Mouse (Mus musculus) ZHBTc4 (cell line): ENCODE measurements around the gene 1700028P14Rik.
A peak's percentile ranks its signal among the peaks of the same experiment; 100 is the strongest.
"Not testable (repeated sequence)": the region's sequence is repeated elsewhere in the genome, so short reads cannot be mapped to it uniquely, and the experiment has no call there.

Source experiments
- DNase-seq: peaks from one replicate; pipeline ENCODE4 v3.0.0-alpha.2; 2011; ENCODE audit warnings: low read depth, low spot score

Gene 1700028P14Rik

DNA sequence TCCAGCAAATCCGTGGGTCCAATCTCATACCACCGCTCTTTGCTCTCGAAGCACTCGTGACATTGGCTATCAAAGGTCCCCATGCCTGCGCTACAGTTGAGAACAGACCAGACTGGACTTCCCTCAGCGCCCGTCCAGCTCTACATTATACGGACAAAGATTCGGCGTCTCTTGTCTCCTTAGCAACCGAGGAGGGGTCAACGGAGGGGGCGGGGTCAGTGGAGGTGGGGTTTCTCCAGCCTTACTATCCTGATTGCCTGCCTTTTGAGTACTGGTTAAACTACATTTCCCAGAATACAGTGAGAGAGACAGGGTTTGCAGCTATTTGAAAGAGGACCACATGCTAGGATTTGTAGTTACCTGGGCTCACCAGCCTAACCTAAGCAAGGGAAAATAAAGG, at the start of gene 1700028P14Rik:
TSS of gene 1700028P14Rik (minus strand) at position 169 of the 400 bp plus-strand sequence.
- peak; percentile 84 for DNase-seq

DNA sequence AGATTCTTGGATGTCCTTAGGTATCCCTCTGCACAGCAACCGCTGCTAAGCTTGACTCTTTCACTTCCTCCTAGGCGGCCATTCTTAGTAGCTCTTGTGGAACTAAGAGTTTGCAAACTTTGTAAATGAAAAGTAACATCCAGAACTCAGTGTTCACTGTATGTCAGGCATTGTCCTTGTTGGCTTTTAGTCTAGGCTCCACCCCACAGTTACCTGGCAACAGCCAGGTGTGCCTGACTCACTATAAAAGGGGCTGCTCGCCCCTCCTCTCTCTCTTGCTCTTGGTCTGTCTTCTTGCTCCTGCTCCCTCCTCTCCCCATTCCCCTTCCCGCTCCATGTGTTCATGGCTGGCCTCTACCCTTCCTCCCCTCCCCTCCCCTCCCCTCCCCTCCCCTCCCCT, 46.5 kb upstream of the 1700028P14Rik start:
- DNase-seq = peak; percentile 60

DNA sequence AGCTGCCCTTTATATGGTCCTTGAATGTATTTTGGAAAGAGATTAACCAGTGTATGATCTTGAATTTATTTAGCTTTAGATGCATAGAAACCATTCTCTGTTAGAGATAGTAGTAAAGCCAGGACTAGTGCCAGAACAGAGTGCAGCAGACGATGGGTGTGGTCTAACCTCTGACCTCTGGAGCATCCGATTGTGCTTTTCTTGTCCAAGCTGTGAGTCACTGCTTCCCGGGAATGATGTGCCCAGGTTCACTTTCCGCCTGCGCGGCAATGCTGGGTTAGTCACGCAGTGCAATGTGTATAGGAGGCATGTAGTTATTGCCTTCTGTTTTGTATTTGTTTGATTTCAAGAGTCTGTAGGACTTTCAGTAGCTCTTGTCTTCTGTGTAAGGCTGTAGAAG, 45.8 kb upstream of the 1700028P14Rik start:
- peak; percentile 37 for DNase-seq

DNA sequence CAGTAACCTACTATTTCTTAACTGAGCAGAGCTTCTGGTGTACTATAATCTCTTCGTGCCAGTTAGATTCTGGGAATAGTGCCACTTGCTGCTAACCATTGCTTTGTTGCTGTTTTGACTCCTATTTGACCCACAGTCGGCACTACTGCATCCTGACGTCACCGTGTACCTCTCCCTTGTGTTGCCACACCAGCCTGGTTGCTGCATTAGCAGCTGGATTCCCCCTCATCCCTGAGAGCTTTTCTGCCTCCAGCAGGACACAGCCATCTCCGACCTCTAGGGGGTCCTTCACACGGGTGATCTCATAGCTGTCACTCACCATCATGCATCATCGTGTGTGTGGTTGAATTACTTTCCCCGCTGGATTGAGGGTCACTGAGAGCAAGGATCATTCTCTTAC, 45.2 kb upstream of the 1700028P14Rik start:
- peak; percentile 24 for DNase-seq

DNA sequence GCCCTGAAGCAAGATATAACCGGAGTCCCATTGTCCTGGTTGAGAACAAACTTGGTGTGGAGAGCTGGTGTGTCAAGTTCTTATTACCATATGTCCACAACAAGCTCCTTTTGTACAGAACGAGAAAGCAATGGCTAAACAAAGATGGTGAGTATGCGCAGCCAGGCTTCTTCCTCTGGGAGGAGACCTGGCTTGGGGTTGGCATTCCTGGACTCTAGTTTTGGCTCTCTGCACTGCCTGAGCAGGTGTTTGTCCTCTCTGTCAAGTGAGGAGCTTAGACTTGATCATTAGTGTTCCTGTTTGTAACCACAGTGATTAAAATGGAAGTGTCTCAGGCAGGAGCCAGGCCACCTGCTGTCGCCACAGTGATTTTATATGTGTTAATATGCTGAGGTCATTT, 41.7 kb upstream of the 1700028P14Rik start:
- no peak for DNase-seq

DNA sequence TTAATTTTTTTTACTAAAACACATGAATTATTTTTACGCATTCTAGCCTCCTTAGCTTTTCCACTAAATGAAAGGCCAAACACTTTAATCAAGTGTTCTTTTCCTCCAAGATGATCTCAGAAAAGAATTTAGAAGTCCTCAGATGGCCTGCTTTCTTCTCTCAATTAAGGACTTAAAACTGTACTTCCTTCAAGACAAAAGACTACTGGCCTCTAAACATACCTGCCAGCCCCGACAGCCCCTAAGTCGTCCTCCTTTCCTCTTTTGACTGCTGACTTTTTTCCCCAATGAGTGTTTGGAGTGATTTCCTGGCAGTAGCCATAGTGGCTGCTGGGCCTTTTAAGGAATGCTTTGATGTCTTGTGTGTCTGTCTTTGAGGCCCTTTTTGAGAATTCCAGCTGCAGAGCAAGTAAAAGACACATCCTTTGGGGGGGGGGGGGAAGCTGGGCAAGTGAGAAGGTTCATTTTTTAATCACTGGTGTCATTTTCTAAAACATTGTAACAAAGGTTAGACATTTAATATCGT, 35.9 kb upstream of the 1700028P14Rik start:
- peak; percentile 66 for DNase-seq

DNA sequence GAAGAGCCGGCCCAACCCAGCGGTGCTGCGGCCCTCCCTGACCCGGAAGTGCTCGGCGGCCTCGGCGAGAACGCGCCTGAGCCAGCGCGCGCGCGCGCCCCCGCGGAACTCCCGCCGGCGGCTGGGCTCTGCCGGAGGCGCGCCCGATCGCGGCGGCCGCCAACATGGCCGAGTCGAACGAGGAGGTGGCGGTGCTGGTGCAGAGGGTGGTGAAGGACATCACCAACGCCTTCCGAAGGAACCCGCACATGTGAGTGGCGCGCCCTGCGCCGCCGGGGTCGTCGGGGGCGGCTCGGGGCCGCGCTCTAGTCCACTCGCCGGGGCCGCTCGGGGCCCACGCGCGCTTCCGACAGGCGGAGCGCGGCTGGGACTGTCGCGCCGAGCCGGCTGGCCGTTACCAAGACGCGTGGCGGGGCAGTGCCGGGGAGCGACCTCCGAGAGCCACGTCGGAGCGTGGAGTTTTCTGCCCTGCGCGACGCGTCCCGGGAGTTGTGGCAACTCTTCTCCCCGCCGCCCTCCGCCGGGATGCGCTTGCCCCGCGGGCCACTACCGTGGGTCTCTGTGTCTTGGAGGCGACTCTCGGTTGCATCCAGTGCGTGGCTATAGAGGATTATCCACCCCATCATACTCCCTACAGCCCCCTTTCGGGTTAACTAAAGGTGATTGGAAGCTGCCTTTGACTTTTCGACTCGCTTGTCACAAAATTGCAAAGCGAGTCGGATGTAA, 34.8 kb upstream of the 1700028P14Rik start, which contains the start of gene Ptar1:
TSS of gene Ptar1 (plus strand) at position 134 of the 726 bp plus-strand sequence.
- peak; percentile 95 for DNase-seq

DNA sequence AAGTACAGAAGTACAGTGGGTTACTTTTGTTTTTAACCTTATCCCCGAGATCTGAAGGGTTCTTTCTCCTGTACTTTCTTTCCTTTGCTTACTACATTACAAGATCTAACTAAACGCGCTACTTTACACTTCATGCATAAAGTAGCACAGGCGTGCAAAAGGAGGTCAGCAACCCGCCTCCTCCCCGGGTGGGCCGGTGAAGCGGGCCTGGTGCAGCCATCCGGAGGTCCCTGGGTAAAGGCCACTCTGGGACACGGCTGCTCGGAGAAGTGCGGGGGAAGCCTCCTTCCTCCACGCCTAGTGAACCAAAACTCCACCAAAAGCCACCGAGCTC, 34.3 kb upstream of the 1700028P14Rik start:
- DNase-seq = no peak

DNA sequence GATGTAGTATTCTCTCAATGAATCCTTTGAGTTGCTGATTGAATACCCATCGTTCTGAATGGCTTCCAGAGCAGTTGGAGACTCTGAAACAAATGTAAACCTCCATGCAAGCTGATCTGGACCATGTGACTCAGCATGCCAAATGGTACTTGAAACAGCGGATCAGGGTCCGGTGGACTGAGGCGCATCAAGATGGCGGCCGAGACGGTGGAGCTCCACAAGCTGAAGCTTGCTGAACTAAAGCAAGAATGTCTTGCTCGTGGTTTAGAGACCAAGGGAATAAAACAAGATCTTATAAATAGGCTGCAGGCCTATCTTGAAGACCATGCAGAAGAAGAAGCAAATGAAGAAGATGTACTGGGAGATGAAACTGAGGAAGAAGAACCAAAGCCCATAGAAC, 23.0 kb upstream of the 1700028P14Rik start:
- not testable (repeated sequence) for DNase-seq

DNA sequence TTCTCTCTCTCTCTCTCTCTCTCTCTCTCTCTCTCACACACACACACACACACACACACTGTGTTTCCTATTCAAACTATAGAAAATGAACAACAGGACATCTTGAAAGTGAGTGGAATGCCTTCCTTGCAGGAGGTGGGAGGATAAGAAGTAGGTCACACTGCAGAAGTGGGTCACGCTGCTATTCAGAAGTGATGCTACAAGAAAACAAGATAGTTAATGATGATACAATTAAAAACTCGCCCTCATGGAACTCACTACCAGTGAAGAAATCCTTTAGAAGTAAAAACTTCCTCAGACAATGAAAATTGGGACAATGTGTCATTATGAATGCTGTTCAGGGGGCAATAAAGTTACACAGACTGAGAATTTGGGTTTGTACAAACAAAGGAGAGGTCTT, 20.4 kb upstream of the 1700028P14Rik start:
- DNase-seq = no peak

DNA sequence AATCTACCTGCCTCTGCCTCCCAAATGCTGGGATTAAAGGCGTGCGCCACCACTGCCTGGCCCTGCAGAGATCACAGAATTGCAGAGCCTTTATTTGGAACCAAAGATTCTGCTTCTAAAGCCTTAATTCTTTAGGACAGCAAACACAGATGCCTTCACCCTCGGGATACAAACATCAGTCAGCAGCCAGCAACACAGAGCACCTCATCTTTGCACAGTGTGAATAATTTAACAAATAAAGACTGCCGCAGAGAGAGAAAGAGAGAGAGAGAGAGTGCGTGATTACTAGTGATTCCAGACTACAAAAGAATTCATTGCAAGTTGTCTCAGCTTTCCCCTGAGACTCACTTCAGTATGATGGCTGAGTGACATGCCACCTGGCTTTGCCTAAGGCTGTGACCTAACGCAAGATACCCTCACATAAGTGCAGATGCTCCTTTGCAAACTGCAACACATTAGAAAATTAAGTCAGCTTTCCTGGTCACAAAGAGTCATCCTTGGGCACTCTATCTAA, 15.6 kb upstream of the 1700028P14Rik start:
- no peak for DNase-seq

DNA sequence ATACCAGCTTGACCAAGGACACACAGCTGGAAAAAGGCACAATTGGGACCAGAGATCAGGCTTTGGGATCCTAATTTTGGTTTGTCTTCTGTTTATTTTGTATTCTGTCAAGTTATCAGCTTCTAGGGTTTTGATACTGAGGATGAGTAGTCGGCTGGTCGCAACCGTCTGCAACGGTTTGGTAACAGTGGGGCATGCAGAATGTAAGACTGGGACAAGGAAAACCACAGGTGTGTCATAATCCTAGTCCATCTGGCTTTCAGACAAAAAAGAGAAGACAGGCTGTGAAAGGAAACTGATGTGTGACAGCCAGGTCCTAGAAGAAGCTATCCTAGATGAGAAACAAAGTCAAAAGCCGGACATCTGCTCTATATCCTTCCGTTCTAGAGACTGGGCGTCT, 11.5 kb upstream of the 1700028P14Rik start:
- no peak for DNase-seq

DNA sequence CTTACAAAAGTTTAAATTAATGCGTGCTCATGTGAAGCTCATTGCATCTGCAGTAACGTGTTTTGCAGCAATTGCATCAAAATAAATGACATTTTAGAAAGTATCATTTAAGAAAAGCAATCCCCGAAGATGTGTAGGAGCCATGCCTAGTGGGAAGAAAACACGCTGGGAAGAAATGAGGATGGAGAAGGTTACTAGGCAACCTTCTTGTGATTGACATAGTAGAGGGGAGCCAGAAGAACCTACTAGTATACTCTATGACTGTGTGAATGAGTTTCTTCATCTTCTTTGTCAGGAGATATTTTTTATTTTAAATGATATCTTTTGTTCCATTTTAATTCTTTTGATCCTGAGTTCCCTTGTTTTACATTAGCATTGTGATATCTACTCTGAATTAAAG, 5.7 kb upstream of the 1700028P14Rik start:
- no peak for DNase-seq

DNA sequence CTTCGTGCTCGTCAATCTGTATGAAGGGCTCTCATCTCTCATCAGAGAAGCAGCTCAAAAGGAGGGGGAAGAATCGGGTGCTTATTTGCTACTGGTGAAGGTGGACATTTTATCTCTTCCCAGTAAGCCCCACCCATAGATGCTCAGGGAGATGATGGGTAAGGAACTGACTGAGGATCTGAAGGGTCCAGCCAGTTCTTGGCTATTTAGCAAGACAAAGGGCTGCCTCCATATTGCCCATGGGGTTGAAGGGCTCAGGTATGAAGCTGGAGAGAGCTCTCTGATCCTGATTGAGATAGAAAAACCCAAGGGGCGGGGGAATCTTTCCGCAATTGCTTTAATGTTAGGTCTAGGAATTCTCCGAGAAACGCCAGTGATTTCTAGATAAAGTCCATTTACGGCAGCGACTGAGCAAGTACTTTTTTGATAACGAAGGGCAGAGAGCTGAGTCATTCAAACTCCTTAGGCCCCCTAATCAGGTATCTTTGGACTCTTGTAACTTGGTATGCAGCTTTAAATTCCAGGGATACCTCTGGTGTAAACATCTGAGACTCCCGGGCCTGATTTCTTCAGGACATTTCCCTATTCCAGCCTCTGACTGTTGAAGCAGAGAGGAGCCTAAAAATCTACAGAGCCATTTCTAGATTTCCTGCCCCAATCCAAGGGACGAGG, 4.8 kb upstream of the 1700028P14Rik start:
- DNase-seq = peak; percentile 60

DNA sequence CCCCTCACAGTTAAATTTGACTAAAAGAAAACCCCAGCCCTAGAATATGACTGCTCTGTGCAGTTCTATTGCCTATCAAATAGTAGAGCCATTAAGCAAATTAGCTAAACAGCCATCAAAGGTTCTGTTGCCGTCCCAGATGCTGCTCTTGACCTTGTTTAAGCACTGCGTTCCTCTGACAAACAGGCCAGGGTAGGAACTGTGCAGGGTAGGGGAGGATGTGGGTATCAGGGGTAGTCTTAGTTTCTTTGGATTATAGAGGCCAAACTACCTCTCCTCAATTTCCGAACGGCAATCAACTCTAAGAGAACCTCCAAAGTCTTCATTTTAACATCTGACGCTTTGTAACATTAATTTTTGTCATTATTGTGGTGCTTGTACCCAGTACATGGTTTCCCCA, 542 bp upstream of the 1700028P14Rik start:
- no peak for DNase-seq

DNA sequence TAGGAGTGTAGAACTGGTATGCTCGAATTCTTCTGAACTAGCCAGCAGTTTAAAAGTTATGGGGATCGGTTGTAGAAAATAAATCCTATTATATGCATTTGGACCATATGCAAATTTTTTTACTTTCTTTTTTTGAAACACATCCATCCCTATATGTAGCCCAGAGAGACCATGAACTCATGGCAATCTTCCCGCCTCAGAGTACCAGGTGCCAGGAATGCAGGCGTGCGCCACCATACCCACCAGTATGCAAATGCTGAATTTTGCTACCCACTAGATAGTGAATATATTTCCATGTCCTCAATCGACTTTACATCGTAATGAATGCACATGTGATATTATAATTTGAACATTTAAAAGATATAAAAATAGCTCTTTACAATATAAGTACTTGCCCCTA, 5.3 kb downstream of the 1700028P14Rik start:
- DNase-seq = no peak

DNA sequence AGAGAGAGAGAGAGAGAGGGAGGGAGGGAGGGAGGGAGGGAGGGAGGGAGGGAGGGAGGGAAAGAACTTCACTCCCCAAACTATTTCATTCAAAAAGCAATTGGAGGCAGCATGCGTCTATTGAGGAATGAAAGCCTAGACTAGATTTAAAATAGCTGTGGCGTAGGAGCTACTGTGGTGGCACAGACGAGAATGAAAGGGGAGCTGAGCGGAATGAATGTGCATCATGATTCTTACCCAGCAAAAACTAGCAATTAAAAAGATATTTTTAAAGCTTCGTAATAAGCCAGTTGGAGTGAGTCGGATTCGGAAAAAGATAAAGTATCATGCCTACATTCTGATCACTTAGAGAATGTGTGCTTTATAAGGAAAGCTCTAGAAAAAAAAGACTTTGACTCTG, 7.3 kb downstream of the 1700028P14Rik start:
- DNase-seq = no peak

DNA sequence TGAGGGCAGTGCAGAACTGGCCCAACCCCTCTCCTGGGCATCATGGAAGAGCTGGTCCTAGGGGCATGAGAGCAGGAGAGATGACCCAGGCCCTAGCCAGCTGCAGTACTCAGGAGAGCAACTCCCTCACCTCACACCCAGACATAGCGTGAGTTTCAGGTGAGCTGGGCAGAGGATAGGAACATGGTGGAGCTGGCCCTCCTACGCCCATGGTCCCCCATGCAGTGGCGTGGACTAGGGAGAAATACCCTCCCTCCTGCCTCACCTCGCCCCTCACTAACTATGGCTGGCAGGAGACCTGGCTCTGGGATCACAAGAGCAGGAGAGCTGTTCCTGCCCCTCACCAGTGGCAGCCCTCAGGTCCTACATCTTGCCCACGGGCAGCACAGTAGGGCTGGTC, 8.8 kb downstream of the 1700028P14Rik start:
- DNase-seq = no peak

DNA sequence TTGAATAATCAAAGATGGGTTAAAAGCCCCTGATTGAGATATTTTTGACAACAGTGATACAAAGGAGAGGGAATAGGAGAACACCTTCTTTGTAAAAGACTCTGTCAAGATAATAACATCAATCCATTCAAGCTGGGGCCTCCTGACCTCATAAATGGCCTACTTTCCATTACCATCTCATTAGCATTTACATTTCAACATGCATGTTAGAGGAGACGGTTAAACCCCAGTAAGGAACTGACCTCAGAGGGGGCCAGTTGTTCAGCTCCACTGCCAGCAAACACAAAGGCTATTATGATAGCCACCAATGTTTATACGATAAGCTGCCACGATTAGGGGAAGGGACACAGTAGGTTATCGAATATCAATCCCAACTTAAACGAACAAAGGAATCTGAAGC, 15.8 kb downstream of the 1700028P14Rik start:
- no peak for DNase-seq

DNA sequence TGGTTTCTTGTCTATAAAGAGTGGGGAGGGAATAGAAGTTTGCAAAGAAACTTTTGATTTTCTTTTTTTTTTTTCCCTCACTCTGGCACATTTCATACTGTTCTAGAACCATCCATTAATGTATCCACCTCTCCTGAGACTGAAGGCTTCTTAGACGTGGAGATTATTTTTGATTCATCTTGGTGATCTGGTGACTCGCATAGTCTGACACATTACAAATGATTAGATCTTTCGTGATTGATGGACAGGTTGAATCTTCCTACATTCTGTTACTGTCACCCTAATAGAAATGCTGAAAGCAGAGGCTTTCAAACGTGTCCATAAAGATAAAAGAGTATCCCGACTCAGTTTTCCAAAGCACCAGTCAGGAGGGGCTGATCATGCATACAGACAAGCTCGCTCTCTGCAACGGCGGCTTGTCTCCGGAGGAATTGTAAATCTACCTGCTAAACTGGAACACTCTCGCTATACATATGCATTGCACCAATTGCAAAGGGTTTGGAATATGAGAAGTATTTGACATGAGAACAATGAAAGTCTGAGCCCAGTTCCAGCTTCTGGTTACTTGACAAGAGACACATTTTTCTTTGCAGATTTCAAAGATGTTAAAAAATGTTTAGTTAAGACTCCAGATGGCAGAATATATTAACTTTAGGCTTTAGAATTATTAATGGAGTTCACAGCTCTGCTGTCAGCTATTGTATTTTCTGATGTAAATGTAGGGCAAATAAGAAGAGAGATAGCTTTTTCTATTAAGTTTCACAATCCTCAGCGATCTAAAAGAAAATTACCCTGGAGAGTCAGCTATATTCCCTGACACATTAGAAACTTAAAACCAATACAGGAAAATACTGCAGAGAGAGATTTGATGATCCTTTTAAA, 20.8 kb downstream of the 1700028P14Rik start:
- DNase-seq = no peak

DNA sequence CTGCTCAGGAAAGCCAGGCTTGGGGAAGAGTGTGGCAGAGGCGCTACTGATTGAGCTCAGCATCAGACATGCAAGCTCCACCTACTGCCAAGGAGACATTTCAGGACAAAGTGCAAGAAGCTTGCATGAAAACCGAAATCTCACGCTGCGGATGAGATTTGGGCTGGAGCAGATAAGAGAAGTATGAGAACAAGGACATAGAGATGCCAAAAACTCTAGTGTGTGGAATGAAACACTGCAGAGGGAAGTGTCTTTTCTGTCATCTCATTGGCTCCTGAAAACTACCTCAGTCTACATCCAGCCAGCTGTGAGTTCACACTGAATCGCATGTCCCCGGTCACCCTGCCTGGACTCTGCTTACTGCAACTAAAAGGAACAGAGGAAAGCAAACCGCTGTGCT, 38.3 kb downstream of the 1700028P14Rik start:
- DNase-seq = no peak

DNA sequence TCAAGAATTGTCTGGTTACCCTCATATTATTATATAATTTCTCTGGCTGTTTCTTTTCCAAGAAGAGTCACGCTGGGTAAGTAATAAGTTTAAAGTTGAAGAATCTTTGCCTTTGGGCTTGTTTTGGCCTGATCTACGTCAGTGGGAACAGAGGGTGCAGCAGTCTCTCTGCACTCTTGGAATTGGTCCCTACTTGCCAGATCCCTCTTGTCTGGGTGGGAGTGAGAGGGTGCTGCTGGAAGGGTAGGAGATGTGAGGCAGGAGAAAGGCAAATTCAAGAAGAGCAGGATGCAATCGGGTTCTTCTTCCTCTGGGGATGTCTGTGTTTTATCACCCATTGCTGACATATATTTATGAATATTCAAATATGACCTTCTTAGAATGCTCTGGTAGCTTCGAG, 42.9 kb downstream of the 1700028P14Rik start:
- no peak for DNase-seq
